Mouse (Mus musculus) layer of hippocampus, postnatal 10 days (tissue): ENCODE measurements around the gene Ewsr1. TPM values are rescaled to one million over a fixed set of nuclear protein-coding genes. Genes with fewer than 3 reads are reported as not detected.

ENCODE experiments used
- microRNA-seq, 2 experiments: library from miRNA; unstranded; fragments of <30 nt; microRNA quantifications; one replicate each; pipeline ENCODE4 v1.2.0; 2021
- total RNA-seq, 2 experiments: library from RNA; stranded (reverse); gene quantifications; 2 replicates each; pipeline ENCODE4 v1.2.3; 2021

Ewsr1 gene
- total RNA-seq, 2 experiments from 2014 or later: 332 TPM

Small RNAs within 50 kb of the gene (microRNA-seq; reads per million reads assigned to microRNA genes)
- 0 reads per million in 2 experiments for gene Gm47296

Other genes with a start within 250 kb of the Ewsr1 start
- gene Nf2, start 249.7 kb downstream of the Ewsr1 start, total RNA-seq: 100 to 1,000 TPM; 187 to 188 TPM
- 10 to 100 TPM; 85.4 to 89.7 TPM for gene Nipsnap1, start 225.3 kb downstream of the Ewsr1 start, total RNA-seq
- gene Thoc5, start 203.9 kb downstream of the Ewsr1 start, total RNA-seq: 10 to 100 TPM; 39.7 to 41.8 TPM
- gene Nefh, start 151.2 kb downstream of the Ewsr1 start, total RNA-seq: 10 to 100 TPM; 39.1 to 43.0 TPM
- 100 to 1,000 TPM; 116 to 130 TPM for gene Ap1b1, start 112.4 kb downstream of the Ewsr1 start, total RNA-seq
- 10 to 100 TPM; 35.7 to 39.8 TPM for gene Rasl10a, start 41.1 kb downstream of the Ewsr1 start, total RNA-seq
- 10 to 100 TPM; 50.2 to 54.7 TPM for gene Gas2l1, start 33.9 kb downstream of the Ewsr1 start, total RNA-seq
- gene Rhbdd3, start 340 bp downstream of the Ewsr1 start, total RNA-seq: 10 to 100 TPM; 22.7 to 23.2 TPM
- 10 to 100 TPM; 41.3 to 45.4 TPM for gene Emid1, start 53.0 kb upstream of the Ewsr1 start, total RNA-seq
- 10 to 100 TPM; 10.8 to 11.0 TPM for gene Kremen1, start 162.3 kb upstream of the Ewsr1 start, total RNA-seq